Mouse (Mus musculus): Measurements from ENCODE around the gene Kndc1.

GRCm38 (mm10) chr7:139918262-139918661 lies 23.8 kb downstream of the Kndc1 start:
- no peak for TF ChIP-seq POLR2A (IDR thresholded peaks at IDR 0.05; ENCODE audit: borderline replicate concordance, insufficient read depth, low read length)
- no peak for TF ChIP-seq CTCF (IDR thresholded peaks at IDR 0.05; ENCODE audit: borderline replicate concordance, insufficient read depth, low read depth, low read length)
